Mouse (Mus musculus): ENCODE measurements at regions not wholly inside any gene's neighbourhood (a gene's known extent, or its start where the extent isn't known, plus 50 kb on each side); places are given as distances from the start of the nearest gene placed in this dataset.
A peak's percentile ranks its signal among the peaks of the same experiment; 100 is the strongest.
"Not testable (repeated sequence)": the region's sequence is repeated elsewhere in the genome, so short reads cannot be mapped to it uniquely, and the experiment has no call there.

GRCm38 (mm10) chr14:53428447-53428846 lies 825.5 kb downstream of the Dad1 start:
- not testable (repeated sequence) for DNase-seq (ENCODE audit: low spot score)

DNA sequence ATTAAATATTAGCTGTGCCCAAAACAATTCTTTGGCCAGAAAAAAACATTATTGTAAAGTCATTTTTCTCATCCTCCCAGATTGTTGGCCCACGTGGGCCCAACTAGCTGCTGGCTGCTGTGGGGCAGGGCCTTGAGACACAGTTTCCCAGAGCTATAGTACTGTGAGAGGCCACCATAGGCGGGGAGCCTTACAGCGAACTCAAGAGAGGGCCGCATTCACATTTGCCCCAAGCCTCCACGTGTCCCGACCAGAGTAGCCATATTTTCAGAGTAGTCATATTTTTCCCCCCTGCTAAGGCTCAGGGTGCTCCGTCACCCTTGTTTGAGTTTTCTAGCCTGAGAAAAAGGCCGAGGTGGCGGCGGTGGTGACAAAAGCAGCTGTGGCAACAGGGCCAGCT lies 826.3 kb downstream of the Dad1 start:
- not testable (repeated sequence) for DNase-seq (ENCODE audit: low spot score)

GRCm38 (mm10) chr14:53416955-53417354 lies 836.9 kb downstream of the Dad1 start:
- peak; percentile 0 for DNase-seq (ENCODE audit: low spot score)

DNA sequence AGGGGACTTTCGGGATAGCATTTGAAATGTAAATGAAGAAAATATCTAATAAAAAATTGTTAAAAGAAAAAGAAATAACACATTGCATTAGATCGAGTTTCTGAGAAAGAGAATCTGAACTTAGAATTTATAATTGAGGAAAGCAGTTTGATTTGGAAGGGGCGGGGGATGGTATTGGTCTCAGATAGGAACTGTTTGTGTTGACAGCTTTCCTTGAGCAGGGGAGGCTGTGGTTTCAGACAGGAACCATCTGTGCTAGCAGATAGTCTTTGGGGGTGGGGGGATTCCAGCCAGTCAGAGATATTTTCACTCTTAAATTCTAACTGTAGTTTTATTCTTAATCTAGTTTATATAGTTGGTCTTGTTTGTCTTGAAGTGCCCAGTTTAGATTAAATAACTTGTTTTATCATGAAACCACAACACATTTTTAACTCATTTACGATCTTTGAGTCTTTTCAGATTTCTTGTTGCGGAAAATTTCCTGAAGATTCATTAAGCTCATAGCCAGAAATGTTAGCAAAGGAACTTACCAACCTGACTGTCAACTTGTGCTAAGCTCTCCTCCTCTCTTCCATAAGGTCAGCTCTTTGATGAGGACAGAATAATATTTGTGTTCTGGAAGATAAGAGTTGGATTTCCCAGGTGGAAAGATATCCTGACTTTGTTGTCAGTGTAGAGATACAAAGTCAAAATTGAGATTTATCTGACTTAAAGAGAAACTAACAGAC lies 846.2 kb downstream of the Dad1 start:
- DNase-seq (ENCODE audit: low spot score): not testable (repeated sequence)

DNA sequence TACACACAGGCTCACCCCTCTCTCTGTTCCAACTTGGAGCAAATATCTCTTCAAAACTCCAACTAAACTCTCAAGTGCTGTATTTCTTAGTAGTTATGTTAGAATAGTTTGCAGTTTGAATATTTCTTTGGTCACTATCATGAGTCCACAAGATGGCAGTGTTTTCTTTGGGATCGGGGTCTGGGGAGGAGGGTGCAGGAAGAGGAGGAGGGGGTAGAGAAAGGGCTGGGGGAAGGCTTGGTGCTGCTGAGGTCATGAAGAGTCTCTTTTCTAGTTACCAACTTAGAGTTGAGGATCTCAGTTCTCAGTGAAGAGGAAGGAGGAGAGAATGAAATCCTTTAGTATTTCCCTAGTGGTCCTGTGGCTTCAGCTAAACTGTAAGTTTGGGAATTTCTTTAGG lies 863.6 kb downstream of the Dad1 start:
- not testable (repeated sequence) for DNase-seq (ENCODE audit: low spot score)

- not testable (repeated sequence) for DNase-seq (ENCODE audit: low spot score)
Measured at GRCm38 (mm10) chr14:53374591-53374990, 879.0 kb upstream of the Olfr1507 start.

GRCm38 (mm10) chr14:53373777-53374468 lies 878.4 kb upstream of the Olfr1507 start:
- not testable (repeated sequence) for DNase-seq (ENCODE audit: low spot score)

DNA sequence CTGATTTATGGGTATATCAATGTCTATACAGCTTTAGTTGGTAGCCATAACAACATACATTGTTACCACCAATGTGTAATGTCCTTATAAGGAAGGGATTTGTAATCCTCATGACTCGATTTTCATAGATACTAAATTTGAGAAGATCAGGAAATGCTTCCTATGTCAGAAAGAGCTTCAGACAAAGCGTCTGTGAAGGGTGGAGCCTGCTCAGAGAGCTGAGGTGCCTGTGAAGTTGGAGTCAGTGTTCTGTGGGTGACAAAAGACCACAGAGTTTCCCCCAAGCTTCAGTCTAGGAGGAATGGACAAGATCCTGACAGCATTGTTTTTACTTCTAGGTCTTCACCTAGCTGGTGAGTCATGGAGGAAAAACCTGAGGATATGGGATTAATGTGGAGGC lies 874.2 kb upstream of the Olfr1507 start:
- DNase-seq (ENCODE audit: low spot score): no peak

DNA sequence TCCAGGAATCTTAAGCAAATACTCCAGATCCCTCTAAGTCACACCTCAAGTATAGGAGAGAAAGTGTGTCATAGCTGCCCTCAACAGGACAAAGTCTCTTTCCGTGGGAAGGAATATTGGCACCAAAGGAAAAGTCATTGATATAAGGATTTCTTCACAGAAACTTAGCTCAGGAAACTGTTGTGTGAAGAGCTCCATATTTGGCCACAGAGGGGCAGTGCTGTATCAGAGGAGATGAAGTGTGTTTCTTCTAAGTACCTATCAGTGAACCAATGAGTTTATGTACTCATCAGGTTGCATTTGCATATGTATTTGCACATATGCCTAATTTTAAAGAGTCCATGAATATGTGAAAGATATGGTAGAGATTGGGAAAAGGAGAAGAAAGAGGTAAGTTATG lies 871.9 kb upstream of the Olfr1507 start:
- not testable (repeated sequence) for DNase-seq (ENCODE audit: low spot score)

GRCm38 (mm10) chr14:53363995-53364394 lies 868.4 kb upstream of the Olfr1507 start:
- peak; percentile 6 for DNase-seq (ENCODE audit: low spot score)

- DNase-seq (ENCODE audit: low spot score): not testable (repeated sequence)
Measured at GRCm38 (mm10) chr14:53362054-53362453, 866.5 kb upstream of the Olfr1507 start.

DNA sequence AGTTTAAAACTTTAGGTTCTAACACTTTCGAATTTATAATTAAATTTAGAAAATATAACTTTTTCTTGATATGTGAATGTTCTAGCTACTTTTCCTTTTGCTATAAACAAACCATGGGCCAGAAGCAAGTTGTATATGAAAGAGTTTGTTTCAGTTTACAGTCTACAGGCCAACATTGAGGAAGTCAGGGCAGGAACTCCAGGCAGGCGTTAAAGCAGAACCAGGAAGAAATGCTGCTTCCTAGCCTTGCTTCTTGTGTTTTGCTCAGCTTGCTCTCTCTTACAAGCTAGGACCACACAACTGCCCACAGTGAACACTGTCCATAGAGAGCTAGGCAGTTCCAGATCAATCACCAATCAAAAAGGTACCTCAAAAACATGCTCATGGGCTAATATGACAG lies 861.9 kb upstream of the Olfr1507 start:
- DNase-seq (ENCODE audit: low spot score): not testable (repeated sequence)

DNA sequence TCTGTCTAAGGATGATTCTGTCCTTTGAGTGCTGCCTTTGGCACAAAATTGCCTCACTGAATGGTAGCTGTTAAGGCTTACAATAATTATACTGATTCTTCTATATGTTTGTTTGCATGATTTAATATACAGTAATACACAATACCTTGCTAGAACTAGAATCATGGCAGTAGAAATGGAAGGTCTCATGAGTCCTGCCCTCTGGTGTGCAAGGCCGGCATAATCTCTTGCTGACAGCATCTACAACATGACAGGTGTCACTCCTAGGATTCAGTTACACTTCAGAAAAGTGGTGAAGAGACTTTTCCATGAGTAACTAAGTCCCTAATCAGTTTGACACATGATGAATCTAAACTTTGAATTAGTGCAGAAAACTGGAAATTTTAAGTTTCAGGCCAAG lies 861.2 kb upstream of the Olfr1507 start:
- not testable (repeated sequence) for DNase-seq (ENCODE audit: low spot score)

DNA sequence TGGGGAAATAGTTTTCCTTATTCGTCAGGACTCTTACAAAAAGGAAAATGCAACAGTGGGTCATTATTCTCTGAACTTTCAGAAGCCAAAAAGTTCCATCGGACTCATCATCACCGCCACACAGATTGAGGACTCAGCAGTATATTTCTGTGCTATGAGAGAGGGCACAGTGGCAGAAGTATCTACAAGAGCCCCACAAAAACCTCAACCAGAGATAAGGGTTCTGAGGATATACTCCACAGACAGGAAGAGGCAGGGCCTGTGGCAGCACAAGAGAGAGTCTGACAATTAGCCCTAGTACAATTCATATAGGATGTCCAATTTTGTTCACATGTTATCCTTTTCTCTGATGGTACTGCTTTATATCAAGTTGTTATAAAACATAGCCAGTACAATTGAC lies 855.9 kb upstream of the Olfr1507 start:
- not testable (repeated sequence) for DNase-seq (ENCODE audit: low spot score)

DNA sequence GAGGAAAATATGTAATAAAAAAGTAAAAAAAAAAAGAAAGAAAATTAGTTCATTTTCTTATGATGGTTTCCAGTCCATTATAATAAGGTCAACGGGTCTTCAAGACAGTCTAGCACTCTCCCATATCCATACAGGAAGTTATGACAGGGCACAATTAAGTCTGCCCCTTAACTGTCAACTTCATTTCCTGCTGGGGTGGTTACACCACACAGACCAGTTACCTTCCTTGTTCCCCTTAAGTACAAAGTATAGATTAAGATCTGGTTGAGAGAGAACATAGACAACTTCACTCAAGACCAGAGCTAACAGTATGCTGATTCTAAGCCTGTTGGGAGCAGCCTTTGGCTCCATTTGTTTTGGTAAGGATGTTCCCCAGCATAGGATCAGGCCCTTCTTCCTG lies 855.2 kb upstream of the Olfr1507 start:
- DNase-seq (ENCODE audit: low spot score): not testable (repeated sequence)

- not testable (repeated sequence) for DNase-seq (ENCODE audit: low spot score)
Measured at GRCm38 (mm10) chr14:53349111-53349510, 853.6 kb upstream of the Olfr1507 start.

- DNase-seq (ENCODE audit: low spot score): not testable (repeated sequence)
Measured at GRCm38 (mm10) chr14:53345568-53345967, 850.0 kb upstream of the Olfr1507 start.

DNA sequence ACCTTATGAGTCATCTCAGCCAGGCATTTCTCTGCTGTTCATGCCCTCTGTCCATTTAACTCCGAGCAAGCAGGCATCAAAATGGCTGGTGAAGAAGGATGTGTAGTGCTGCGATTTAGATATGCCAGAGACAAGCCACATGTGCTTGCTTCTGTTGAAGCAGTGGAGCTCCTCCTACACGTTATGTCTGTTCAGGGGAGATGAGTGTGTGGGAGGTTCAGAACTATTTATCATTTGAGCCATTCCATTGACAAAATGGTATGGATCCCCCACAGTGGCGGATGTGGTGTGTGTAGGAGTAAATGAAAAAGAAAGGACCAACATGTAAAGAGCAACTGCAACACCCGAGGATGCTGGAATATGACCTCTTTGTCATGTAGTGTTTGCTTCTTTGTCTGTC lies 848.3 kb upstream of the Olfr1507 start:
- DNase-seq (ENCODE audit: low spot score): not testable (repeated sequence)

DNA sequence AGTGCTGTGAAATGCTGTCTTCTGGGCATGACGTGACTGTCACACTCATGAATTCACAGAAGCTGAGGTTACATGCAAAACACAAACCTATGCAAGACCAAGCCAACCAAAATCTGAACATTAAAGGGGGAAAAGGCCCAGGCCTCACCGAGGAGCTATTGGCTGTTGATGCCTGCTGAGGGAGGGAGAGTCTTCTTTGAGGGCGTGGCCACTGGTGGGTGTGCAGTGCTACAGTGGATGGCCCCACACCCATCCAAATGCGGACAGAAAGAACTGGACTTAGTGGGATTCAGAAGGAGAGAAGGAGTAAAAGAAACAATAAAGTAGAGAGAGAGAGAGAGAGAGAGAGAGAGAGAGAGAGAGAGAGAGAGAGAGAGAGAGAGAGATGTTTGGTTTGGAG lies 843.6 kb upstream of the Olfr1507 start:
- not testable (repeated sequence) for DNase-seq (ENCODE audit: low spot score)

DNA sequence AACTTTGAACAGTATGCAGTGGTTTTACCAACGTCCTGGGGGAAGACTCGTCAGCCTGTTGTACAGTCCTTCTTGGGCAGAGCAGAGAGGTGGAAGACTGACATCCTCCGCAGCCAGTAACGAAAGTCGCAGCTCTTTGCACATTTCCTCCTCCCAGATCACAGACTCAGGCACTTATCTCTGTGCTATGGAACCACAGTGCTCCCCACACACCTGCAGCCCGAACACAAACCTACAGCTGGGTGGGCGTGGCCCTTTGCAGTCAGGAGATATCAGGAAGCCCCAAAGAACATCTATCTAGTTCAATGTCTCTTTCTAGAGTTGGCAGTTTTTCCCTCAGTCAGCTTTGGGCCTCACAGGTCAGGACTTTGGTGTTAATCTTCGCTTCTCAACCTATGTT lies 841.9 kb upstream of the Olfr1507 start:
- DNase-seq (ENCODE audit: low spot score): not testable (repeated sequence)

DNA sequence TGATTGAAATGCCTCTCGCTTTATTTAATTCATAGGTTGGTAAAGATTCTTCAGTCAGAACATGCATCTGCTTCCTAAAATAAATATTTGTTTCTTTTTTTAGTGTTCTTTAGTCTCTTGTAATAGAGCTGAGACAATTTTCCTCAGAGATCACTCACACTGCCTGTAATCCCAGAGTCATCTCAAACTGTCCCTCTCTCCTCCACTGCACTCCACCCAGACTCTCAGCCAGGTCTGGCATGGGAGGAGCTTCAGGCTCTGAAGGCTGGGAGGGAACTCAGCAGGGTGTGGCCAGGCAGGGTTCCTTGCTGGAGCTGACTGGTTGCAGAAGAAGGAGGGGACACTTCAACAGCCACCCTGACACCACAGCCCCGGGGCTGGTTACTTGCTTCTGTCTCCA lies 841.2 kb upstream of the Olfr1507 start:
- not testable (repeated sequence) for DNase-seq (ENCODE audit: low spot score)

DNA sequence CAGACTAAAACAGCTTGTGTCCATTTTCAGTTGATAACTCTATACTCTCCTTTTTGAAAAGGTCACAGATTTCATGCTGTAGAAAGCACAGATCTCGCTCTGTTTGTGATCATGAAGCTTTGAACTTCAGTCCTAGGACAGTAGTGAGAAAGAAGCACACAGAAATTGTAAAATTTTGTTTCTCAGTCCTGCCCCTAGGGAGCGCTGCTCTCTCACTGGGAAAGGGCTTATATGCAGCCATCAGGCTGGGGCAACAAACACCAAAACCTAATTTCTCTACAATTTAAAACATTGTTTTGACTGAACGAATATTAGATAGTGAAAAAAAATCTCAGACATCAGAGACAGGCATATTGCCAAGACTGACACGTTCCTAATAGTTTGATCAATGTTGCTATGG lies 838.9 kb upstream of the Olfr1507 start:
- DNase-seq (ENCODE audit: low spot score): not testable (repeated sequence)

GRCm38 (mm10) chr14:53331153-53331552 lies 835.6 kb upstream of the Olfr1507 start:
- DNase-seq (ENCODE audit: low spot score): not testable (repeated sequence)
